Mouse (Mus musculus) midbrain, embryonic 10.5 days (tissue): ENCODE results near the gene Fstl4. TPM values are rescaled to one million over a fixed set of nuclear protein-coding genes. Genes with fewer than 3 reads are reported as not detected.

Source experiments
- DNase-seq: peaks from one replicate; pipeline ENCODE4 v3.0.0-alpha.2; 2017; ENCODE audit warnings: low spot score
- H3K27ac ChIP-seq: fragments of 300-500 bp; sonication (generic); replicated peaks from 2 replicates; pipeline ENCODE4 v1.5.1; 2016; ENCODE audit warnings: mild to moderate bottlenecking
- H3K27me3 ChIP-seq: fragments of 300-500 bp; sonication (generic); 2 replicates; pipeline ENCODE4 v1.6.1; 2016; ENCODE audit warnings: low read depth, mild to moderate bottlenecking; ENCODE audit not compliant: poor library complexity, severe bottlenecking
- H3K36me3 ChIP-seq: fragments of 300-500 bp; sonication (generic); 2 replicates; pipeline ENCODE4 v1.6.1; 2016; ENCODE audit warnings: mild to moderate bottlenecking, moderate library complexity
- H3K4me1 ChIP-seq: fragments of 300-500 bp; sonication (generic); 2 replicates; pipeline ENCODE4 v1.6.1; 2016
- H3K4me3 ChIP-seq: fragments of 300-500 bp; sonication (generic); 2 replicates; pipeline ENCODE4 v1.5.1; 2016; ENCODE audit warnings: mild to moderate bottlenecking, moderate library complexity
- H3K9me3 ChIP-seq: fragments of 300-500 bp; sonication (generic); replicated peaks from 2 replicates; pipeline ENCODE4 v1.6.1; 2016; ENCODE audit warnings: mild to moderate bottlenecking
- WGBS: fragments of 180-500 bp; shearing (Covaris S2); methylation state at CpG from one replicate; pipeline ENCODE4 v1.1.7; 2016; 5-methylcytosine and 5-hydroxymethylcytosine counted together
- polyA plus RNA-seq: library from polyadenylated mRNA; unstranded; fragments of >200 nt; fragmentation: Nextera tagmentation; extraction: Ambion mirVana; gene quantifications from 2 replicates; pipeline ENCODE4 v1.2.1, GENCODE M21; 2016

Gene Fstl4
- polyA plus RNA-seq, 1 experiment from 2014 or later, result 0.59 TPM

DNA sequence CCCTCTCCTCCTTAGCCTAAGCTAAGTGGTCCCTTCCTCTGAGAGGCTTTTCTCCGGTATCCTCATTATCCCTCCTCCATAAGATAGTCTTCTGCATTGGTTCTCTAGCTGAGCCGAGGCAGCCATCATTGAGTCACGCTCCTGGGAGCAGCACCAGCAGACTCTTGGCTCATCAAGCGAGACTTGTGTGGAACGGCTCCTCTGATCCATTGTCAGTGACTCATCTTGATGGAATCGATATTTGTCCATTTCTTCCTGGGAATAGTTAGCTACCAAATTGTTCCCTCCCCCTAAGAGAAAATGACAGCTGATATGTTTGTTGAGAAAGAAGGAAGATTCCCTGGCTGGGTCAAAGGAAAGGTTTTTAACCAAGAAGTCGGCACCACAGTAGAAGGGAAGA is 17.2 kb upstream of the Fstl4 start:
- Histone ChIP-seq H3K27me3 (peaks cover 63% of the 10 kb centered on the region), H3K9me3 (no peaks in the 10 kb centered on the region), H3K4me3 (no peak overlapping the region), H3K4me1 (peaks cover 22% of the 10 kb centered on the region), H3K36me3 (no peaks in the 10 kb centered on the region), H3K27ac (peak overlapping the region; percentile 19; the same call in 1 of the 2 replicates)
- no peak for DNase-seq
- 75% methylated on average over 7 of the region's 7 CpGs for WGBS

DNA sequence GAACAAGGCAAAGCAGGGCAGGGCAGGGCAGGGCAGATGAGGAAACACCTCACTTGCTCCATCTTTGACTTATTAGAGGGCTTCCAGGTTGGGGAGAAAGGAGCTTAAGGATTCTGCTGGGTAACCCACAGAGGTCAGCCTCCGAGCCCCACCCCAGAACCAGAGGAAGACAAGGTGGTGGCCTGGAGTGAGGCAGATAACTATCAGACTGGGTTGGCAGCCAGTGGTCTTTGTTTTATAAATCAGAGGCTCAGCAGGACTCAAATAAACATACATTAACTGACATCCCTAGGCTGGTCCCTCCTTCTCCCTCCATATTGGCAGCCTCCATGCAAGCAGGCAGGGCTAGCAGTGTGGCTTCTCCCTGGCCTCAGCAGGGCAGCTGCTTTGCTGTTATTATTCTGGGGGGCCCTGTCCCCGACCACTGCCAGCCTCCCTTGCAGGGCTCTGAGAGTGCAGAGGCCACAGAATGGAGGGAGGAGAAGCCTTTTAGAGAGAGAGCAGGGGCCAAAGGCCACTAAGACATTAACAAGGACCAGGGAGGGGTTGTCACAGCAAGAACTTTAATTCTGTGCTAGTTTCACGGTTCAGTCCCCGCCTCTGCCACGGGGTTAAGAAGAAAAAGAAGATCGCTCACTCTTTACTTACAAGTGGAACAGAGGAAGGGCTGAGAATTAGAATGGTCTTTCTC is 16.5 kb upstream of the Fstl4 start:
- 9% methylated on average over 6 of the region's 6 CpGs for WGBS
- Histone ChIP-seq H3K27ac (peak overlapping the region; percentile 19; the same call in 1 of the 2 replicates), H3K27me3 (peaks cover 63% of the 10 kb centered on the region), H3K9me3 (no peaks in the 10 kb centered on the region), H3K36me3 (no peaks in the 10 kb centered on the region), H3K4me3 (no peak overlapping the region), H3K4me1 (peaks cover 22% of the 10 kb centered on the region)
- peak; percentile 65 for DNase-seq

GRCm38 (mm10) chr11:52749988-52750387 is 14.4 kb upstream of the Fstl4 start:
- Histone ChIP-seq H3K4me1 (peaks cover 29% of the 10 kb centered on the region), H3K27me3 (peaks cover 52% of the 10 kb centered on the region), H3K36me3 (no peaks in the 10 kb centered on the region), H3K9me3 (no peaks in the 10 kb centered on the region), H3K27ac (no peak overlapping the region), H3K4me3 (no peak overlapping the region)
- no peak for DNase-seq
- 87% methylated on average over 6 of the region's 6 CpGs for WGBS

GRCm38 (mm10) chr11:52752524-52752923 is 11.9 kb upstream of the Fstl4 start:
- H3K4me3 ChIP-seq, result no peak overlapping the region
- WGBS, result 88% methylated on average over 12 of the region's 12 CpGs
- no peak for DNase-seq
- no peaks in the 10 kb centered on the region for H3K36me3 ChIP-seq
- no peak overlapping the region for H3K27ac ChIP-seq
- no peaks in the 10 kb centered on the region for H3K9me3 ChIP-seq
- peaks cover 23% of the 10 kb centered on the region for H3K4me1 ChIP-seq
- peaks cover 29% of the 10 kb centered on the region for H3K27me3 ChIP-seq

DNA sequence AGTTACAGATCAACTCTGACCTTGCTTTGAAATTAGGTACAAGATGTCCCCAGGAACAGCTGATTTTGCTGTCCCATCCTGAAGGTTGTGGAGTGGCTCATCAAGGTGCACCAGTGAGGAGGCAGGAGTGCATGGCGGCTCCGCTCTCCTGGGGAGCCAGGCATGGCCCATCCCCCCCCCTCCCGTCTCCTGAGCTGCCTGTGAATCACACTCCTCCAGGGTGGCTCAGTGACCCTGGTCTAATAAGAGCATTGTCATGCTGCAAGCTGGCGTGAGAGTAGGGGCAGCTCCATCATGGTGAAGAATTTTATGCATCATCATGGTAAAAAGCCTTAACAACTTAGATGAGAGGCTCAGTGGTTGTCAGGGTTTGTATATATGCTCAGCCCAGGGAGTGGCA is 11.2 kb upstream of the Fstl4 start:
- no peak for DNase-seq
- H3K27ac ChIP-seq, result no peak overlapping the region
- peaks cover 16% of the 10 kb centered on the region for H3K4me1 ChIP-seq
- WGBS, result 27% methylated on average over 4 of the region's 4 CpGs
- peaks cover 27% of the 10 kb centered on the region for H3K27me3 ChIP-seq
- H3K4me3 ChIP-seq, result no peak overlapping the region
- H3K36me3 ChIP-seq, result no peaks in the 10 kb centered on the region
- H3K9me3 ChIP-seq, result no peaks in the 10 kb centered on the region

GRCm38 (mm10) chr11:52761800-52762199 is 2.6 kb upstream of the Fstl4 start:
- DNase-seq, result no peak
- Histone ChIP-seq H3K9me3 (no peaks in the 10 kb centered on the region), H3K36me3 (no peaks in the 10 kb centered on the region), H3K27me3 (peaks cover 50% of the 10 kb centered on the region), H3K4me3 (no peak overlapping the region), H3K27ac (no peak overlapping the region), H3K4me1 (peaks cover 20% of the 10 kb centered on the region)
- 75% methylated on average over 1 of the region's 1 CpGs for WGBS

DNA sequence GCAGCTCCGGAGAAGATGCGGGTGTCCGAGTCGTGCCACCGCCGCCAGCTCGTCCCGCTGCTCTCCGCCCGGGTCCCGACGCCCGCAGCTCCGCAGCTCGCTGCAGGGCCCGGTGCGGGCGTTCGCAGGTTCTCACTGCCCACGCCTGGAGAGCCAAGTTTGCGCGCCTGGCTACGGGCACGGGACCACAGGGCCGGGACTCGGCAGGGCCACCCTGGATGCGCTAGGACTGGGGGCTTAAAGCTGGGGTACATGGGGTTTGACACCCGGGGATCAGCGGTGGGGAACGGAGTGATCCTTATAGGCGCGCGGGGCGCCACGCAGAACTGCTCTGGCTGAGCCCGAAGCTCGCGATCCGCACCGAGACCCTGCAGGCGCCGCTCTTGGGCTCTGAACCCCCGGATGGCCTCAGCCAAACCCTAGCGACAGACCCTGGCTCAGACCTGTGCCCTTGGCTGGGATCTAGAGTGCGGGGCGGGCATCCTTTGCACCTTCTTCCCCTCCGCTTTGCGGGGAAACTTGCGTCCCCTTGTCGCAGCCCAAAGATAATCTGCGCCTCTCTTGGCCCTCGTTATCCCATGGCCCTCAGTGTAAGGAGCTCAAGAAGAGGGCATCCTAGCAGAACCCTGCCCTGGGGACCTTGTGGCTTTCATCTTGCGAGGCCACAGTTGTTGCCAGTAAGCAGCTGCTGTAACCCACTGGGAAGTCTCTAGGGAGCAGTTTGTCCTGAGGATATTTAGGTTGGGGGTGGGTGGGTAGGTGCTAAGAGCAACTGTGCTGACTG is 652 bp downstream of the Fstl4 start:
- peak; percentile 42 for DNase-seq
- H3K4me3 ChIP-seq, result peak overlapping the region; percentile 74
- H3K27me3 ChIP-seq, result peaks cover 61% of the 10 kb centered on the region
- peaks cover 20% of the 10 kb centered on the region for H3K4me1 ChIP-seq
- H3K27ac ChIP-seq, result peak overlapping the region; percentile 61; the same call in 1 of the 2 replicates
- under 1% methylated on average over 53 of the region's 53 CpGs for WGBS
- H3K36me3 ChIP-seq, result no peaks in the 10 kb centered on the region
- no peaks in the 10 kb centered on the region for H3K9me3 ChIP-seq

DNA sequence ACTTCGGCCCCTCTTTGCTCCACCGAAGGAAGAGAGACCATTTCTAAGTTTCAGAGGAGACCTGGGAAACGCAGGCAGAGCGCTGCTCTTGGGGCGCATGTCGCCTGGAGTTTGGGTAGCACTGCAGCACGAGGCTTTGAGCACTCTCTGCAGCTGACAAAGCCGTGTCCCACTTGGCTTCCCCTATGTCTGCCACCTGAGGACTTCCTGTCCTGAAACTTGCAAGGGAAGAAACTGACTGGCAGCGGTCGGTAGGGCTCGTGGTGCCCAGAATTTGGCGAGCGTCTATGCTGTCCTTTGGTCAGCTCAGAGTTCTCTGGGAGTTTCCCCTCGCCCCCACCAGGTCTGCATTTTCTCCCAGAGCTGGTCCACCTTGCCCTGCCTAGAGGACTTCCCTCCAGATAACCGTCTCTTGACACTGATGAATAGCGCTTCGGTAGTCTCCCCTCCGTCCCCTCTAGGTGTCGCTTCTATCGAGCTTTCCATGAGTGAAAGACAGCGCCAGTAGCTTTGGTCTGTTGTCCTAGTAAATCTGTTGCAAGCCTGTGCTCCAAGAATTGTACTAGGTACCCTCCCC is 1.3 kb downstream of the Fstl4 start:
- Histone ChIP-seq H3K9me3 (no peaks in the 10 kb centered on the region), H3K27ac (no peak overlapping the region), H3K36me3 (no peaks in the 10 kb centered on the region), H3K4me3 (peak overlapping the region; percentile 74), H3K27me3 (peaks cover 61% of the 10 kb centered on the region), H3K4me1 (peaks cover 20% of the 10 kb centered on the region)
- 3% methylated on average over 21 of the region's 21 CpGs for WGBS
- peak; percentile 56 for DNase-seq

- no peak for DNase-seq
These were observed 3.5 kb downstream of the Fstl4 start for GRCm38 (mm10) chr11:52767921-52768320.

DNA sequence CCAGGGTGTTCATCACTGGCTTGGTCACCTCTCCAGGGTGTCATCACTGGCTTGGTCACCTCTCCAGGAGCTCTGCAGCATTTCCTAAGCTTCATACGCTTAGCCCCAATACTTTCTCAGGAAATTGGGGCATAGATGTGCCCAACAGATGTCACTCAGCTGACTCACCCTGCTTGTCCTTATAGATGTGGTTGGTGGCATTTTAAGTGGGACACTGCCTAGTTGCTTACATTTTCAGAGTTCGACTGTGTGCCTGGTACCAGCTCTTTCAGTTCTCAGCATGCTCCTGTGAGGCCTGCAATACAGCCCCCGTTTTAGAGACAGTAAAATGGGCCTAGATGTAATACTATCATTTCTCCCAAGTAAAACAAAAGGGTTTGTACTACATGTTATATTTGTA is 8.6 kb downstream of the Fstl4 start:
- Histone ChIP-seq H3K4me1 (peaks cover 21% of the 10 kb centered on the region; the same call in 1 of the 2 replicates), H3K27ac (no peak overlapping the region), H3K36me3 (no peaks in the 10 kb centered on the region), H3K9me3 (no peaks in the 10 kb centered on the region), H3K27me3 (0 out of 2 replicates have a peak, but pooled peaks cover 14% of the 10 kb centered on the region), H3K4me3 (no peak overlapping the region)
- WGBS, result 84% methylated on average over 3 of the region's 3 CpGs
- DNase-seq, result no peak

More at GRCm38 (mm10) chr11:52767921-52768320, 3.5 kb downstream of the Fstl4 start:
- no peaks in the 10 kb centered on the region for H3K9me3 ChIP-seq
- 61% methylated on average over 3 of the region's 3 CpGs for WGBS
- H3K27me3 ChIP-seq, result peaks cover 54% of the 10 kb centered on the region
- no peak overlapping the region for H3K4me3 ChIP-seq
- no peak overlapping the region for H3K27ac ChIP-seq
- H3K36me3 ChIP-seq, result no peaks in the 10 kb centered on the region
- H3K4me1 ChIP-seq, result peaks cover 20% of the 10 kb centered on the region

DNA sequence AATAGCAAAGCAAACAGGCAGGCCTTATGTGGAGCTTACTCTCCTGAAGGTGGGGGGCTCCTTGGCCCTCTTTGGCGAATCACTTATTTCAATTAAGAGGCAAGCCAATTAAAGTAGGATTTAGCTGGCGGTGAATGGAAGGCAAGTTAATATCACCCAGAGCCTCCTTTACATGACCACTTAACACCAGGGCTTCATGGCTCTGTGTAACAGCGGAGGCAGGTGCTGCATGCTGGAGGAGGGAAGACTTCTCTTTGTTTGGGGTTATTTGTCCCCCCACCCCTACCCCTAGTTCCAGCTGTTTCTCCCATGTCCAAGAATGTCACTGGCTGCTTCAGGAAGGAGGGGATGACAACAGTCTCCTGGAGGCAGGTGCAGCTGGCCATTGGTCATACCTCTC is 10.9 kb downstream of the Fstl4 start:
- Histone ChIP-seq H3K36me3 (no peaks in the 10 kb centered on the region), H3K4me3 (no peak overlapping the region), H3K27ac (no peak overlapping the region; the same call in 1 of the 2 replicates), H3K9me3 (no peaks in the 10 kb centered on the region), H3K27me3 (0 out of 2 replicates have a peak, but pooled peaks cover 14% of the 10 kb centered on the region), H3K4me1 (peaks cover 23% of the 10 kb centered on the region; the same call in 1 of the 2 replicates)
- WGBS, result 53% methylated on average over 3 of the region's 3 CpGs
- DNase-seq, result no peak

DNA sequence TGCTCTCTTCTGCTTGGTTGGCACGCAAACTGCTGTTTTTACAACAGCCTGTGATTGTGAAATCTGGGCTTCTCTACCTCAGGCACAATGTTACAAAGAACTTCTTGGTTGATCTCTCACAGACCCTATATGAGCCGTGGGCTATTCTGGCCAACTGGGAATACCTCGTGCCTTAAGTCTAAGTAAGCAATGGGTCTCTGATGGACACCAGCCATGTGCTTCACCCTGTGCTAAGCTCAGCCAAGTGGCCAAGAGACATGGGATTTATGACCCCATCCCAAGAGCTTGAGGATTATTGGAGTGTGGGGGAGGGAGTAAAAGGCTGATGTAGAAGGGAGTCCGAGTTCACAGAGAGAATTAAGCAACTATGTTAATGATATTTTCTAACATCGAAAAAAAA is 18.0 kb downstream of the Fstl4 start:
- Histone ChIP-seq H3K27me3 (no peaks in the 10 kb centered on the region), H3K27ac (no peak overlapping the region), H3K9me3 (no peaks in the 10 kb centered on the region), H3K4me1 (0 out of 2 replicates have a peak, but pooled peaks cover 7% of the 10 kb centered on the region), H3K36me3 (no peaks in the 10 kb centered on the region), H3K4me3 (no peak overlapping the region)
- DNase-seq, result no peak
- 92% methylated on average over 5 of the region's 5 CpGs for WGBS
